Mouse (Mus musculus) testis, adult 2 months (tissue): ENCODE measurements around the gene Pld1. TPM values are rescaled to one million over a fixed set of nuclear protein-coding genes. Genes with fewer than 3 reads are reported as not detected.

Experiments used
- H3K27ac ChIP-seq: fragments of 200-500 bp; 2 replicates; pipeline ENCODE4 v1.5.1; 2012; ENCODE audit warnings: low read depth, low read length; ENCODE audit not compliant: control insufficient read depth, insufficient read depth
- H3K27me3 ChIP-seq: fragments of 200-500 bp; 2 replicates; pipeline ENCODE4 v1.6.1; 2012; ENCODE audit warnings: mild to moderate bottlenecking, low read length, moderate library complexity; ENCODE audit not compliant: control insufficient read depth, insufficient read depth
- H3K36me3 ChIP-seq: fragments of 200-500 bp; 2 replicates; pipeline ENCODE4 v1.6.1; 2012; ENCODE audit warnings: mild to moderate bottlenecking, low read length; ENCODE audit not compliant: control insufficient read depth, insufficient read depth
- H3K4me1 ChIP-seq: fragments of 200-500 bp; 2 replicates; pipeline ENCODE4 v1.6.1; 2012; ENCODE audit warnings: low read length; ENCODE audit not compliant: control insufficient read depth, insufficient read depth
- H3K4me3 ChIP-seq: fragments of 200-500 bp; 2 replicates; pipeline ENCODE4 v1.5.1; 2012; ENCODE audit warnings: low read depth, mild to moderate bottlenecking, low read length, moderate library complexity, mixed read lengths; ENCODE audit not compliant: control insufficient read depth
- CTCF ChIP-seq: fragments of 200-500 bp; IDR thresholded peaks from 2 replicates; pipeline ENCODE4 v1.5.1; 2012; ENCODE audit warnings: low read depth, mild to moderate bottlenecking, inconsistent platforms, low read length, moderate library complexity; ENCODE audit not compliant: control insufficient read depth, insufficient read depth, insufficient replicate concordance
- POLR2A ChIP-seq: fragments of 200-500 bp; IDR thresholded peaks from 2 replicates; pipeline ENCODE4 v1.6.1; 2012; ENCODE audit warnings: low read depth, mild to moderate bottlenecking, inconsistent platforms, low read length, moderate library complexity; ENCODE audit not compliant: control insufficient read depth
- polyA plus RNA-seq: library from polyadenylated mRNA; depleted of rRNA; stranded (reverse); fragments of >200 nt; gene quantifications from 2 replicates; pipeline ENCODE4 v1.2.3, GENCODE M21; 2012

Gene Pld1
- polyA plus RNA-seq, 1 experiment: 1.0 TPM

GRCm38 (mm10) chr3:27994175-27994990 lies 55.9 kb downstream of the Pld1 start:
- H3K36me3 ChIP-seq: no peaks in the 10 kb centered on the region
- H3K4me3 ChIP-seq: no peak overlapping the region
- H3K27me3 ChIP-seq: no peaks in the 10 kb centered on the region
- no peak for TF ChIP-seq CTCF
- no peaks in the 10 kb centered on the region for H3K4me1 ChIP-seq
- no peak overlapping the region for H3K27ac ChIP-seq

- H3K27ac ChIP-seq: no peak overlapping the region
- no peaks in the 10 kb centered on the region for H3K36me3 ChIP-seq
- no peaks in the 10 kb centered on the region for H3K27me3 ChIP-seq
- H3K4me1 ChIP-seq: no peaks in the 10 kb centered on the region
- no peak overlapping the region for H3K4me3 ChIP-seq
- TF ChIP-seq CTCF: no peak
- no peak for TF ChIP-seq POLR2A
These were observed 65.8 kb downstream of the Pld1 start for GRCm38 (mm10) chr3:28004321-28004720.

GRCm38 (mm10) chr3:28007684-28008083 lies 69.2 kb downstream of the Pld1 start:
- TF ChIP-seq CTCF (peak; percentile 31; the same call in 1 of the 2 replicates), POLR2A (no peak)
- no peak overlapping the region for H3K4me3 ChIP-seq

GRCm38 (mm10) chr3:28008369-28008768 lies 69.9 kb downstream of the Pld1 start:
- Histone ChIP-seq H3K4me3 (no peak overlapping the region), H3K36me3 (no peaks in the 10 kb centered on the region), H3K27me3 (no peaks in the 10 kb centered on the region), H3K27ac (no peak overlapping the region), H3K4me1 (no peaks in the 10 kb centered on the region)
- TF ChIP-seq POLR2A: no peak
- no peak for TF ChIP-seq CTCF

More at GRCm38 (mm10) chr3:28007684-28008083, 69.2 kb downstream of the Pld1 start:
- Histone ChIP-seq H3K36me3 (no peaks in the 10 kb centered on the region), H3K27ac (no peak overlapping the region), H3K27me3 (no peaks in the 10 kb centered on the region), H3K4me1 (no peaks in the 10 kb centered on the region)

GRCm38 (mm10) chr3:28012177-28012576 lies 73.7 kb downstream of the Pld1 start:
- H3K27me3 ChIP-seq: no peaks in the 10 kb centered on the region
- no peaks in the 10 kb centered on the region for H3K36me3 ChIP-seq
- no peak overlapping the region for H3K27ac ChIP-seq
- no peak for TF ChIP-seq POLR2A
- no peak for TF ChIP-seq CTCF
- H3K4me3 ChIP-seq: no peak overlapping the region
- H3K4me1 ChIP-seq: no peaks in the 10 kb centered on the region; the same call in 1 of the 2 replicates

- Histone ChIP-seq H3K36me3 (no peaks in the 10 kb centered on the region), H3K4me3 (no peak overlapping the region), H3K4me1 (no peaks in the 10 kb centered on the region; the same call in 1 of the 2 replicates), H3K27ac (no peak overlapping the region), H3K27me3 (no peaks in the 10 kb centered on the region)
- no peak for TF ChIP-seq POLR2A
- no peak for TF ChIP-seq CTCF
These were observed 74.9 kb downstream of the Pld1 start for GRCm38 (mm10) chr3:28013441-28013840.

GRCm38 (mm10) chr3:28017002-28017401 lies 78.5 kb downstream of the Pld1 start:
- Histone ChIP-seq H3K27ac (no peak overlapping the region), H3K27me3 (no peaks in the 10 kb centered on the region), H3K4me1 (no peaks in the 10 kb centered on the region; the same call in 1 of the 2 replicates), H3K4me3 (no peak overlapping the region), H3K36me3 (no peaks in the 10 kb centered on the region)
- TF ChIP-seq CTCF (no peak), POLR2A (no peak)

GRCm38 (mm10) chr3:28019727-28020126 lies 81.2 kb downstream of the Pld1 start:
- TF ChIP-seq POLR2A (no peak), CTCF (no peak)
- no peak overlapping the region for H3K27ac ChIP-seq

More at GRCm38 (mm10) chr3:28019727-28020126, 81.2 kb downstream of the Pld1 start:
- H3K36me3 ChIP-seq: no peaks in the 10 kb centered on the region
- H3K27me3 ChIP-seq: no peaks in the 10 kb centered on the region
- no peak overlapping the region for H3K4me3 ChIP-seq
- H3K4me1 ChIP-seq: no peaks in the 10 kb centered on the region; the same call in 1 of the 2 replicates
